Mouse (Mus musculus) NIH3T3 (cell line): ENCODE results near the gene Gusb.
"Not testable (repeated sequence)": the region's sequence is repeated elsewhere in the genome, so short reads cannot be mapped to it uniquely, and the experiment has no call there.

ENCODE experiments used
- DNase-seq: peaks from one replicate; pipeline ENCODE4 v3.0.0-alpha.2; 2012; ENCODE audit warnings: low read depth

Gene Gusb

GRCm38 (mm10) chr5:130002301-130003146 is at the start of gene Gusb:
TSS of gene Gusb (minus strand) at chr5:130003049.
- peak; percentile 92 for DNase-seq

- DNase-seq, result no peak
These were observed 49.7 kb upstream of the Gusb start for GRCm38 (mm10) chr5:130052510-130052909.

GRCm38 (mm10) chr5:130051073-130051860 is 48.4 kb upstream of the Gusb start:
- DNase-seq, result no peak

- no peak for DNase-seq
These were observed 47.6 kb upstream of the Gusb start for GRCm38 (mm10) chr5:130050416-130050815.

- peak; percentile 36 for DNase-seq
These were observed 46.1 kb upstream of the Gusb start for GRCm38 (mm10) chr5:130048786-130049520.

GRCm38 (mm10) chr5:130047013-130047412 is 44.2 kb upstream of the Gusb start:
- DNase-seq, result no peak

- DNase-seq, result no peak
These were observed 43.7 kb upstream of the Gusb start for GRCm38 (mm10) chr5:130046589-130046988.

GRCm38 (mm10) chr5:130046100-130046499 is 43.3 kb upstream of the Gusb start:
- DNase-seq, result no peak

DNA sequence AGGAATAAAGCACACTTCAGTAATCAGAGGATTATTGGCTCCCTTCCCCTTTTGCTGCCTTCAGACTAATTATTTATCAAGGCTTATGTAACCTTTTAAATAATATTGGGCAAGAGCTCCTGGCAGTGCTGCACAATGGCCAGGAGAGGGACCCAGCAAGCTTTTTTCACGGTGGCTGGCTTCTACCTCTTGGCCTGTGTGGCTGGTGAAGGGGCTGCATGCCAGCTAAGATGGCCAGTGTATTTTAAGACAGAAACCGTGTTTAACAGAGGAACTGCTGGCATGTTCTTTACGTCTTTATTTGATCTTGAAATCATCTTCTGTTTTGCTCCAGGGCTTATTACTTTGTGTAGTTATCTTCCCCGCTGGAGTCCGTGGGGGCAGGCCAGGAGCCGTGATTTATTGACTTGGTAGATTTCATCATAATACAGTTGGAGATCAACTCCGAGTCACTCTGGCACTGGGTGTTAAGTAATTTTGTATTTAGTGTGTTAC is 41.4 kb upstream of the Gusb start:
- DNase-seq, result peak; percentile 89

DNA sequence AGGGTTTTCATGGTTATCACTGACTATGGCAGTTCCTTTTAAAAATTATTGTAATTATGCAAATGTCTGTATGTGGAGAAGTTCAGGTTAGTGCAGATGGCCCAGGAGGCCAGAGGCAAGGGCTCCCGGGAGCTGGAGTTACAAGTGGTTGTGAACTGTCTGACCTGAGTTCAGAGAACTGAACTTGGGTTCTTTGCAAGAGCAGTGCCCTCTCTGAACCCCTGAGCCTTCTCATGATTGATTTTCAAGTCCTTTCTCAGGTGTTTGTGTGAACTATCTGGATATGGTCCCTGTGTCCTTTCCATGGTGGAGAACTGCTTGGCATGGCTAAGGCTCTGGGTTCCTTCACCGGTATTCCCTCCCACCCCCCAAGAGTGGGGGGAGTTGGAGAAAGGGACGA is 40.9 kb upstream of the Gusb start:
- no peak for DNase-seq

- DNase-seq, result no peak
These were observed 38.4 kb upstream of the Gusb start for GRCm38 (mm10) chr5:130041262-130041661.

DNA sequence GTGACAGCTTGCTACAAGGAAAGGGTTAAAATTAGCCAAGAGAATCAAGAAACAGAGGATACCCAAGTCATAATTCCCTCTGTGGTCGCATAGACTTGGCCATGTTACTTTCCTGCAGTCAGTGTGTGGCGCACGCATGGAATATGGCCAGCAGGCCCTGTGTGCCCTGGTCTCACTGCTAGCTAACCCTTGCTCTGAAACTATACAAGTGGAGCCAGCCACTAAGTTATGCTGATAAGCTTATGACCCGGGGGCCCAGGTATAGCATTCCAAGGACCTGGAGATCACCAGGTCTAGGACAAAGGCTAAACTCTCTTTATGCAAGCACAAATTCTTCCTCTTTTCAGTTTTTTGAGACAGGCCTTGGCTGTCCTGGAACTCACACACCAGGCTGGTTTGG is 37.9 kb upstream of the Gusb start:
- DNase-seq, result no peak

GRCm38 (mm10) chr5:130037752-130038455 is 35.1 kb upstream of the Gusb start:
- peak; percentile 82 for DNase-seq

DNA sequence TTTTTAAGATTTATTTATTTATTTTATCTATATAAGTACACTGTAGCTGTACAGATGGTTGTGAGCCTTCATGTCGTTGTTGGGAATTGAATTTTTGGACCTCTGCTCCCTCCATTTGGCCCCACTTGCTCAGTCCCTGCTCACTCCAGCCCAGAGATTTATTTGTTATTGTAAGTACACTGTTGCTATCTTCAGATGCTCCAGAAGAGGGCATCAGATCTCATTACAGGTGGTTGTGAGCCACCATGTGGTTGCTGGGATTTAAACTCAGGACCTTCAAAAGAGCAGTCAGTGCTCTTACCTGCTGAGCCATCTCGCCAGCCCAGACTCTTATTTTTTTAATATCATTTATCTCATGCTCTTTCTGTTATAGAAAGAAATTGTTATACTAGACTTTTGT is 33.5 kb upstream of the Gusb start:
- not testable (repeated sequence) for DNase-seq

DNA sequence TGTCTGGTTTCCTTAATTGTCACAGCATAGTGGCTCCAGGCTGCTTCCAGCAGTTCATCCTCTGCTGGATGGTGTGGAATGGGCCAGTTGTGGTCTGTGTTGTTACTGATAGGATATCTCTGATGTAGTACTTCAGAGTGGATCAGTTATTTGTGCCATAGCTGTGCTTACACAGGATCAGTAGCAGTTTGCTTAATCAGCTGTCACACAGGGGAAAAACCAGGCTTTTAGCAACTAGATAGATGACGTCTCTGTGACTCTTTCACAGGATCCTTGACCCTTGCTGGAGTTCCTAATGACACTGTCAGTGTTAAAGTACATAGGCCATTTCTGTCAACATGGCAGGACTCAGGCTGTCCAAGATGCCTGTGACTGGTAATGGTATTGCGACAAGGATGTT is 31.0 kb upstream of the Gusb start:
- no peak for DNase-seq

GRCm38 (mm10) chr5:130031410-130032390 is 28.9 kb upstream of the Gusb start:
- DNase-seq, result no peak

DNA sequence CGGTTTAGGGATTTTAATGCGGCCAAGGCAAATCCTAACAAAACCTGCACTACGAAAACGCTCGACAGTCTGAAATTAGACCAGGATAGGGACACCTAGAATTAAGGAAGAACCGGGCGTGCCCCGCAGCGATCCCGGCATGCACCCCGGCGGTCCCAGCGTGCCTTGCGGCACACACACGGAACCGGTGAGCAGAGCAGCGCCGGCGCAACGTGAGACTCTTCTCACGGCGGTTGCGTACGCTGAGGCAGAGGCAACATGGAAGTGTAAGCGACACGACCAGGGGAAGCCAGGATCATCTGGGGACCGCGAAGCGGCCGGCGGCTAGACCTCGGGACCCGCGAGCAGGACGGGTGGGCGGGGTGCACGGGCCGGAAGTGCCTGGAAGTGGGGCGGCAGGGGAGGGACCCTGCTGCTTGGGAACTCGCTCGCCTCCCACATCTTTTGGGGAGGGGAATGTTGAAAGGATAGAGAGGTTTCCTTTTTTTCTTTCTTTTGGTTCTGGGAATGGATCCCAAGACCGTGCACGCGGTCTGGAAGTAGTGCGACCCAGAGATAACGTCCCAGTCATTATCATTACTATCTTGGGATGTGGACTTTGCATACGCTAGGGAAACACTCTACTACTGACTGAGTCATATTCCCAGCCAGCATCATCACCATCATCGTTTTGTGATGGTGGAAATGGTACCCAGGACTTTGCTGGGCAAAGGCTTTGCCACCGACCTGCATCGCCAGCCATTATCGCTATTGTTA is 26.5 kb upstream of the Gusb start, which contains the start of the genes Asl and Crcp:
Gene Asl (minus strand): TSS at position 106 of the 756 bp plus-strand sequence.
Gene Crcp (plus strand): TSS at position 149 of the 756 bp plus-strand sequence.
- peak; percentile 87 for DNase-seq

- DNase-seq, result peak; percentile 16
These were observed 24.8 kb upstream of the Gusb start for GRCm38 (mm10) chr5:130027696-130028095.

- DNase-seq, result no peak
These were observed 24.3 kb upstream of the Gusb start for GRCm38 (mm10) chr5:130027134-130027533.
